Mouse (Mus musculus): Measurements from ENCODE around the gene Filip1l. TPM values are rescaled to one million over a fixed set of nuclear protein-coding genes. Genes with fewer than 3 reads are reported as not detected.

The Filip1l gene
- polyA plus RNA-seq, 1 experiment from 2014 or later = 1.8 TPM

GRCm38 (mm10) chr16:57362679-57363401 lies 9.9 kb downstream of the Filip1l start:
- no peak overlapping the region for H3K4me3 ChIP-seq (ENCODE audit: low read depth, low read length)
- no peaks in the 10 kb centered on the region for H3K36me3 ChIP-seq (ENCODE audit: control insufficient read depth, insufficient read depth, low read length)
- WGBS = 34% methylated on average over 18 of the region's 18 CpGs
- no peak overlapping the region; the same call in 1 of the 2 replicates for H3K4me2 ChIP-seq (ENCODE audit: low read depth, low read length)
- H3K9ac ChIP-seq (replicated peaks; ENCODE audit: low read depth, low read length) = no peak overlapping the region
- peaks cover 7% of the 10 kb centered on the region; the same call in 1 of the 2 replicates for H3K4me1 ChIP-seq (ENCODE audit: control insufficient read depth, insufficient read depth, low read length)
- H3K9me3 ChIP-seq (ENCODE audit: control insufficient read depth, low read length) = no peaks in the 10 kb centered on the region
- no peaks in the 10 kb centered on the region for H3K27me3 ChIP-seq (ENCODE audit: control insufficient read depth, insufficient read depth, low read length)
- ATAC-seq (ENCODE audit: low read depth) = peak; percentile 84
- no peak overlapping the region for H3K27ac ChIP-seq (ENCODE audit: low read depth, low read length)

- H3K4me3 ChIP-seq (ENCODE audit: low read depth, low read length) = no peak overlapping the region
- H3K9me3 ChIP-seq (ENCODE audit: control insufficient read depth, low read length) = no peaks in the 10 kb centered on the region
- ATAC-seq (ENCODE audit: low read depth) = no peak
- H3K9ac ChIP-seq (replicated peaks; ENCODE audit: low read depth, low read length) = no peak overlapping the region
- H3K27ac ChIP-seq (ENCODE audit: low read depth, low read length) = no peak overlapping the region
- H3K4me2 ChIP-seq (ENCODE audit: low read depth, low read length) = no peak overlapping the region
- no peaks in the 10 kb centered on the region for H3K27me3 ChIP-seq (ENCODE audit: control insufficient read depth, insufficient read depth, low read length)
- peaks cover 7% of the 10 kb centered on the region; the same call in 1 of the 2 replicates for H3K4me1 ChIP-seq (ENCODE audit: control insufficient read depth, insufficient read depth, low read length)
- H3K36me3 ChIP-seq (ENCODE audit: control insufficient read depth, insufficient read depth, low read length) = no peaks in the 10 kb centered on the region
- WGBS = 85% methylated on average over 7 of the region's 7 CpGs
Measured at GRCm38 (mm10) chr16:57364498-57364897, 11.6 kb downstream of the Filip1l start.

GRCm38 (mm10) chr16:57366141-57366540 lies 13.2 kb downstream of the Filip1l start:
- Histone ChIP-seq H3K27me3 (ENCODE audit: control insufficient read depth, insufficient read depth, low read length) (no peaks in the 10 kb centered on the region), H3K4me1 (ENCODE audit: control insufficient read depth, insufficient read depth, low read length) (peaks cover 7% of the 10 kb centered on the region; the same call in 1 of the 2 replicates), H3K4me2 (ENCODE audit: low read depth, low read length) (no peak overlapping the region), H3K9ac (replicated peaks; ENCODE audit: low read depth, low read length) (no peak overlapping the region), H3K36me3 (ENCODE audit: control insufficient read depth, insufficient read depth, low read length) (no peaks in the 10 kb centered on the region), H3K27ac (ENCODE audit: low read depth, low read length) (no peak overlapping the region), H3K9me3 (ENCODE audit: control insufficient read depth, low read length) (no peaks in the 10 kb centered on the region), H3K4me3 (ENCODE audit: low read depth, low read length) (no peak overlapping the region)
- 43% methylated on average over 6 of the region's 6 CpGs for WGBS
- no peak for ATAC-seq (ENCODE audit: low read depth)

- ATAC-seq (ENCODE audit: low read depth) = no peak
- Histone ChIP-seq H3K27me3 (ENCODE audit: control insufficient read depth, insufficient read depth, low read length) (no peaks in the 10 kb centered on the region), H3K9ac (replicated peaks; ENCODE audit: low read depth, low read length) (no peak overlapping the region), H3K4me3 (ENCODE audit: low read depth, low read length) (no peak overlapping the region), H3K4me2 (ENCODE audit: low read depth, low read length) (no peak overlapping the region), H3K4me1 (ENCODE audit: control insufficient read depth, insufficient read depth, low read length) (peaks cover 7% of the 10 kb centered on the region; the same call in 1 of the 2 replicates), H3K27ac (ENCODE audit: low read depth, low read length) (no peak overlapping the region), H3K9me3 (ENCODE audit: control insufficient read depth, low read length) (no peaks in the 10 kb centered on the region), H3K36me3 (ENCODE audit: control insufficient read depth, insufficient read depth, low read length) (no peaks in the 10 kb centered on the region)
- 66% methylated on average over 18 of the region's 18 CpGs for WGBS
Measured at GRCm38 (mm10) chr16:57366941-57367694, 14.2 kb downstream of the Filip1l start.

GRCm38 (mm10) chr16:57369846-57370496 lies 17.1 kb downstream of the Filip1l start:
- 89% methylated on average over 8 of the region's 8 CpGs for WGBS

GRCm38 (mm10) chr16:57372156-57372555 lies 19.3 kb downstream of the Filip1l start:
- no peaks in the 10 kb centered on the region for H3K9me3 ChIP-seq (ENCODE audit: control insufficient read depth, low read length)
- H3K4me2 ChIP-seq (ENCODE audit: low read depth, low read length) = no peak overlapping the region
- no peaks in the 10 kb centered on the region for H3K27me3 ChIP-seq (ENCODE audit: control insufficient read depth, insufficient read depth, low read length)
- 83% methylated on average over 3 of the region's 3 CpGs for WGBS
- H3K36me3 ChIP-seq (ENCODE audit: control insufficient read depth, insufficient read depth, low read length) = no peaks in the 10 kb centered on the region
- no peak overlapping the region for H3K4me3 ChIP-seq (ENCODE audit: low read depth, low read length)
- no peaks in the 10 kb centered on the region for H3K4me1 ChIP-seq (ENCODE audit: control insufficient read depth, insufficient read depth, low read length)
- H3K9ac ChIP-seq (replicated peaks; ENCODE audit: low read depth, low read length) = no peak overlapping the region
- H3K27ac ChIP-seq (ENCODE audit: low read depth, low read length) = no peak overlapping the region
- ATAC-seq (ENCODE audit: low read depth) = no peak

More at GRCm38 (mm10) chr16:57369846-57370496, 17.1 kb downstream of the Filip1l start:
- Histone ChIP-seq H3K4me3 (ENCODE audit: low read depth, low read length) (no peak overlapping the region), H3K9ac (replicated peaks; ENCODE audit: low read depth, low read length) (no peak overlapping the region), H3K4me1 (ENCODE audit: control insufficient read depth, insufficient read depth, low read length) (no peaks in the 10 kb centered on the region), H3K27ac (ENCODE audit: low read depth, low read length) (no peak overlapping the region), H3K4me2 (ENCODE audit: low read depth, low read length) (no peak overlapping the region), H3K27me3 (ENCODE audit: control insufficient read depth, insufficient read depth, low read length) (no peaks in the 10 kb centered on the region), H3K36me3 (ENCODE audit: control insufficient read depth, insufficient read depth, low read length) (no peaks in the 10 kb centered on the region), H3K9me3 (ENCODE audit: control insufficient read depth, low read length) (no peaks in the 10 kb centered on the region)
- ATAC-seq (ENCODE audit: low read depth) = no peak

- Histone ChIP-seq H3K4me1 (ENCODE audit: control insufficient read depth, insufficient read depth, low read length) (no peaks in the 10 kb centered on the region), H3K9ac (replicated peaks; ENCODE audit: low read depth, low read length) (no peak overlapping the region), H3K4me3 (ENCODE audit: low read depth, low read length) (no peak overlapping the region), H3K9me3 (ENCODE audit: control insufficient read depth, low read length) (no peaks in the 10 kb centered on the region), H3K4me2 (ENCODE audit: low read depth, low read length) (no peak overlapping the region), H3K27me3 (ENCODE audit: control insufficient read depth, insufficient read depth, low read length) (no peaks in the 10 kb centered on the region), H3K27ac (ENCODE audit: low read depth, low read length) (no peak overlapping the region), H3K36me3 (ENCODE audit: control insufficient read depth, insufficient read depth, low read length) (no peaks in the 10 kb centered on the region)
- 79% methylated on average over 7 of the region's 7 CpGs for WGBS
- ATAC-seq (ENCODE audit: low read depth) = peak; percentile 44; the same call in 1 of the 2 replicates
Measured at GRCm38 (mm10) chr16:57375248-57375837, 22.4 kb downstream of the Filip1l start.

GRCm38 (mm10) chr16:57378631-57379330 lies 25.9 kb downstream of the Filip1l start:
- 87% methylated on average over 9 of the region's 9 CpGs for WGBS
- H3K27me3 ChIP-seq (ENCODE audit: control insufficient read depth, insufficient read depth, low read length) = no peaks in the 10 kb centered on the region
- H3K4me3 ChIP-seq (ENCODE audit: low read depth, low read length) = no peak overlapping the region
- no peaks in the 10 kb centered on the region for H3K36me3 ChIP-seq (ENCODE audit: control insufficient read depth, insufficient read depth, low read length)
- no peaks in the 10 kb centered on the region for H3K4me1 ChIP-seq (ENCODE audit: control insufficient read depth, insufficient read depth, low read length)
- H3K9me3 ChIP-seq (ENCODE audit: control insufficient read depth, low read length) = no peaks in the 10 kb centered on the region
- H3K27ac ChIP-seq (ENCODE audit: low read depth, low read length) = no peak overlapping the region
- ATAC-seq (ENCODE audit: low read depth) = no peak
- no peak overlapping the region for H3K4me2 ChIP-seq (ENCODE audit: low read depth, low read length)
- H3K9ac ChIP-seq (replicated peaks; ENCODE audit: low read depth, low read length) = no peak overlapping the region
